Mouse (Mus musculus) cerebellum, adult 2 months (tissue): Measurements from ENCODE around the gene Enox1.

Experiments
- CTCF ChIP-seq: fragments of 200-500 bp; IDR thresholded peaks from 2 replicates; pipeline ENCODE4 v1.5.1; 2011; ENCODE audit warnings: low read depth, mild to moderate bottlenecking, control low read depth, low read length, moderate library complexity, borderline replicate concordance; ENCODE audit not compliant: insufficient read depth
- POLR2A ChIP-seq: fragments of 200-500 bp; IDR thresholded peaks from 2 replicates; pipeline ENCODE4 v1.6.1; 2011; ENCODE audit warnings: low read length, control low read depth, borderline replicate concordance; ENCODE audit not compliant: insufficient read depth

- no peak for TF ChIP-seq CTCF
- no peak for TF ChIP-seq POLR2A
Observed at GRCm38 (mm10) chr14:77213210-77213609, 56.6 kb downstream of the Enox1 start.
